Mouse (Mus musculus): Measurements from ENCODE around the gene Slc5a4b.

- no peak for TF ChIP-seq CTCF (IDR thresholded peaks at IDR 0.05; ENCODE audit: low read depth, low read length)
- TF ChIP-seq POLR2A (IDR thresholded peaks at IDR 0.05; ENCODE audit: extremely low read depth, insufficient read depth, low read length), result no peak
These were observed 93.9 kb downstream of the Slc5a4b start for GRCm38 (mm10) chr10:76016886-76017285.

Data from liver, adult 2 months (tissue).